Mouse (Mus musculus) retina, adult 2 months (tissue): Measurements from ENCODE around the gene Snx32.

Experiments
- DNase-seq: peaks from one replicate; pipeline ENCODE4 v3.0.0-alpha.2; 2012; ENCODE audit warnings: low read depth, low spot score

Snx32 gene

GRCm38 (mm10) chr19:5483386-5484359, 26.7 kb downstream of the Snx32 start:
- no peak for DNase-seq

- no peak for DNase-seq
Observed at GRCm38 (mm10) chr19:5481398-5481797, 28.9 kb downstream of the Snx32 start.

GRCm38 (mm10) chr19:5480016-5480415, 30.3 kb downstream of the Snx32 start:
- no peak for DNase-seq

- DNase-seq: no peak
Observed at GRCm38 (mm10) chr19:5477668-5478300, 32.6 kb downstream of the Snx32 start.

DNA sequence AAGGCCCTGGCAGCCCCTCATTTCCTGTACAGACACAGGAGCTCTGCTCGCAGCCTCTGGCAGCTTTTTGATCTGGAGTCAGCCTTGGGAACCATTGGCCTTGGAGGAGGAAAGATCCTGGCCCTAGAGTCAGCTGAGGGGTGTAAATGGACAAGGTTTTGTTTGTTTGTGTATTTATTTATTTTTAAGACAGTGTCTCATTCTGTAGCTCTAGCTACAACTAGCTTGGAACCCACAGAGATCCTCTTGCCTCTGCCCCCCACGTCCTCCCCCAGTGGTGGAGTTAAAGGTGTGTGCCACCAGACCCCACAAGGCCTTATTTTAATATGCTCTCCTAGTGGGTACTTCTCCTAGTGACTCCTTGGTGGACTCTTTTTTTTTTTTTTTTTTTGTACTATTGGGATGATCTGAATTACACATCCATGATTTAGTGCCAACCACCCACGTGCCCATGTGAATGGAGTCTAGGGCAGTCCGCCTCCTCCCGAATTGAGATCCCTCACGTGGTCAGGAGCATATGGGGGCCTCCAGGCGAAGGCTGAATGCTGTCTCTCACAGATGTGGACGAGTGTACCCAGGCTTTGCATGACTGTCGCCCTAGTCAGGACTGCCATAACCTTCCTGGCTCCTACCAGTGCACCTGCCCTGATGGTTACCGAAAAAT, 33.2 kb downstream of the Snx32 start:
- DNase-seq: no peak

DNA sequence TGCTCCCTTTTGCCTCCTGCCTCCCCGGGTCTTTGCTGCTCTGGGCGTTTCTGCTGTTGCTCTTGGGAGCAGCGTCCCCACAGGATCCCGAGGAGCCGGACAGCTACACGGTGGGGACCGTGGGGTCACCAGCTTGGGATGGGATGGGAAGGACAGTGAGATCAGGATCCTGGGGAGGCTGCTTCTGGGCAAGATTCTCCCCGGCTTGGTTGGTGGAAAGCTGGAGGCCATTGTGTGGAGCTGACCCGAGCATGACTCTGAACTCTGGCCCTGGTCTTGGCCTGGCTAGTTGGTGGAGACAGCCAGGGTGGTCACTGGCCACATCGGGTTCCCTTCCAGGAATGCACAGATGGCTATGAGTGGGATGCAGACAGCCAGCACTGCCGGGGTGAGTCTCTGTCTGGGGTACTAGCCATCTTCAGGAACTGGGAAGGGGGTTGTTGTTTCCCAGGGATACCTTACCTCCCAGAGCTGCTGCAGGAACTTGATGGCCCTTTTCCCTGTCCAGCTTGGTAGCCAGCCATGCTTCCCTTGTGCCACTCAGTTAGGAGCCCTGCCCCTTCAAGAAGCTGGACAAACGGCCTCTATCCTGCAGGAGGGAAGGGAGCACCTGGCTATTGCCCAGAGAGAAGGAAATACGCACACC, 35.1 kb downstream of the Snx32 start:
- DNase-seq: no peak

DNA sequence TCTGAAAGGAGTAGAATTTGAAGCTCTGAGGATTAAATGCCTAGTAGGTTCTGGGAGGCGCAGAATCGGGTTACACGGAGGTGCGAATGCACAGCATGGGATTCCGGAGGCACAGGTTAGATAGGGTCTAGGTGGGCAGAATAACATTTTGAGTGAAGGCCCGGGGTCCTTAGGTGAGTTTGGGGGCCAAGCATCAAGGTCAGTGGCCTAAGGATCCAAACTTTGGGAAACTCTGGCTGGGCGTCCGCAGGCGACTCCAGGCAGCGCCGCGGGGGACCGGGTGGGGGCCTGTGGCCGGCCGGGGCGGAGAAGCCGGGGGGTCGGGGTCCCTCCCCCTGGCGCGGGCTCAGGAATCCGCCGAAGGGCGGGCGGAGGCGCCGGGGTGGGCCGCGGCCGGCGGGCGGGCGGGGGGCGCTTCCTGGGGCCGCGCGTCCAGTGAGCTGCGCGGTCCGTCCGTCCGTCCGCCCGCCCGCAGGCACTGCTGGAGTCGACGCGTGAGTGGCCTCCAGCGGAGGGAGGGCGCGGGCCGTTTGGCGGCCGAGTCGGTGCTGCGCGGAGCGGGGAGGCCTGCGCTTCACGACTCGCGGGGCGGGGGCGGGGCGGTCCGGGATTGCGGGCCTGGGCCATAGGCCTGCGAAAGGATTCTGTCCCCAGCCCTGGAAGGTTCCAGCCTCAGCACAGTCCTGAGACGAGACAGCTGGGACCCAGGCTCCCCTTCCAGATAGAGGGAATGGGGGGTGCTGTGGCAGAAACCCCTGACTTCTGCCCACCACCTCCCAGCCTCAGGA, 35.9 kb downstream of the Snx32 start:
- no peak for DNase-seq

GRCm38 (mm10) chr19:5473720-5474119, 36.6 kb downstream of the Snx32 start, which contains the start of gene Efemp2:
Efemp2 (plus strand) TSS chr19:5473954.
- DNase-seq: no peak

- DNase-seq: no peak
Observed at GRCm38 (mm10) chr19:5472857-5473256, 37.5 kb downstream of the Snx32 start.

DNA sequence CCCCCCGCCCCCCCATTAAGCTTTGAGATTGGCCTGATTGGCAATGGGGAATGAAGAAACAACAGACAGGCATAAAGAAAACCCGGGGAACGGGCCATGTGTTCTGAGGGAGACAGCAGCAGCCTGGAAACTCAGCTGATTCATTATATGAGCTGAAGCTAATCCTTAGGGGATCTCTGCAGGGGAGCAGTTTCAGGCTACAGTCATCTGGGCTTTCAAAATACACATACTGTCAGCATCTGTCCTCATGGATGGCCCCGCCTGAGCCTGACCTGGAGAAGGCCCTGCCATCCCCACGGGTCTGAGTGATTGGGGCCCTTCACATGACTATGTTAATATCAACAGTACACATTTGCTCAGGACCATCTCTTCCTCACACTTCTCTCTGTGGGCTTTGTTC, 38.5 kb downstream of the Snx32 start:
- DNase-seq: no peak

DNA sequence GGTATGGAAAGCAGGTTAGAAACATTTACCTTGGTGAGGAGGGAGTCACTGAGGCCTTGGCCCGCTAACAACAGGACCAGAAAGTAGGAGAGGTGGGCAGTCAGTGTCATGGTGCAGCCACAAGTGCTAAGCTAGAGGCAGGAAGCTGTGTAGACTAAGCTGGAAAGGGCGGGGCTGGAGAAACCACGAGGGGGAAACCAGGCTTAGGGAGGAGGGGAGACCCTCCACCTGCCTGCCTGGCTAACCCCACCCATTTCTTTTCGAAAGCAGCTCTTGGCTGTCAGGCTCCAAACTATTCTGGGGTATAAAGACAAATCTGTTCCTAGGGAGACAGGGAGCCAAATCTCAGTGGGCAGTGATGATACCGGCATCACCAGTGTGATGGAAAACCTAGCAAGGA, 42.0 kb downstream of the Snx32 start, which contains the start of gene Ctsw:
Gene Ctsw, minus strand, starts transcription at position 134 of the 400 bp plus-strand sequence.
- DNase-seq: no peak

DNA sequence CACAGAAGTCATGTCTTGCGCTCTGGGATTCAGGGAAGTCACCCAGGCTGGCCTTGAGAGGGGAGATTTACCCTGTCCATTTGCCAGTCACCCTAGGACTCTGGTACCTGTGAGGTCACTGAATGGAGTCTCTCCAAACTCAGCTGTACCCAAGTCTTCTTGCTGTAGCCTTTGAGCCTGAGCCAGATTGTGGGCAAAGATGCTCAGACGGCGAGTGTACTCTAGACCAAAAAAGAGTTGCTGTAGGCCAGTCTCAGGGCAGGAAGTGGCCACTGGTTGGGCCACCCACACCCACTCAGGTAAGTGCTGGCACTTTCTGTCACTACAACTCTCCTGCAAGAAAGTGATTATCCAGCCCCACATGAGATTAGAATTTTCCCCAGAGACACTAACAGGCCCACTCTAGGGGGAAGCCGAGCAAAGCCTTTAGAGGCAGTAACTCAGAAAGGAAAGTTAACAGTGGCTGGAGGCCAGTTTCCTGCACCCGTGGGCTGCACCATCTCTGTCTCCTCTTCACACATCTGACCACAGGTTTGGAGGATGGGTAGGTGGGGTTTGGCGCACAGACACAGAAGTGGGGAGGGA, 43.3 kb downstream of the Snx32 start:
- no peak for DNase-seq

DNA sequence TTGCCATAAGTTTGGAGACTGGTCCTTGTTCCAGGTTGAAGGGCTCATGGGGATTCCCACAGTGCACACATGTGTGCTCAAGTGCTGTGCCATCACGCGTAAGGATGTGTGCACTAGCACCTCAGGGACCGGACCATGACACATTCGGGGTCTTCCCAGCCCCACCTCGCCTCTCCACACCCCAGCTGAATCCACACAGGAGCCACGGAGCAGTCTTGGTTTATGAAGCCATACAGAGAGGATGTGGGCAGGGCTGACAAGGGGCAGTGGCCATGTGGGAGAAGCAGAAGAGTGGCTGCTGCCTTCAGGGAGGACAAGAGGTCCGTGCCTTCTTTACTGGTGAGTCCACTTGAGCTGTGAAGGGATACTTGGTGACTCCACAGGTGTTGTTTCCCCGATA, 45.3 kb downstream of the Snx32 start:
- DNase-seq: no peak

- no peak for DNase-seq
Observed at GRCm38 (mm10) chr19:5463791-5464562, 46.4 kb downstream of the Snx32 start.

DNA sequence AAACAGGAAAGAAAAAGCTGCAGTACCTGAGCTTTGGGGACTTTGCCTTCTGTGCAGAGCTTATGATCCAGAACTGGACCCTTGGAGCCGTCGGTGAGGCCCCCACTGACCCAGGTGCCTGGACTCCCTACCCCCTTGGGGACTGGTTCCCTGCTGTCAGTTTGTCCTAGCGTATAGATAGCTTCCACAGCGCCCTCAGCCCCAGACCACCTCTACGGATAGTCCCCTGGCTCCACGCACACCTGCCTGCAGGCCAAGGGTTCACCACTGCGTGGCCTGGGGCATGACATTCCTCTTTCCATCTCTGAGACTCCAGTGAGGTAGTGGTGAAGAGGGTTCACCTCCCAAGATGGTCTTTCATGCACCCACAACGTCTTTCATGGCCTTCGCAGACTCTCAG, 47.1 kb downstream of the Snx32 start:
- DNase-seq: no peak

GRCm38 (mm10) chr19:5461411-5461810, 48.9 kb downstream of the Snx32 start:
- DNase-seq: no peak

GRCm38 (mm10) chr19:5460465-5460911, 49.9 kb downstream of the Snx32 start, which contains the start of gene Fibp:
Fibp (plus strand) TSS chr19:5460615.
- peak; percentile 72 for DNase-seq

GRCm38 (mm10) chr19:5459896-5460295, 50.4 kb downstream of the Snx32 start:
- no peak for DNase-seq

DNA sequence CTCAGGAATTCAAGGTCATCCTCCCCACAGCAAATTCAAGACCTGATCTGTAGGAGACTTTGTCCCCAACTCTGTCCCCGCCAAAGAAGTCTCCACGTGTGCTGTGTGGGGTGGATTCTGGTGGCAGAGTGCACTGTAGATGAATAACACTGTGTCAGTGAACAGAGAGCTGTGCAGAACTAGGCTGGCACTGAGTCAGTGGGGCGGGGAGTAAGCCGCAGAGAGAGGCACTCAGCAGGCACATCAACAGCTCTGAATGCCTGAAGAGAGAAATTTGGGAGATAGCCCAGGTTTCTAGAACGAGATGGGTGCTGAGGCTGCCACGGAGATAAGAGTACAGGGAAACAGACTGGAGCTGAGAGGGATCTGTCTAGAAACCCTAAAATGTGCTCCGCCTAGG, 51.3 kb downstream of the Snx32 start:
- DNase-seq: no peak
